Mouse (Mus musculus): Measurements from ENCODE around the gene Trex1.

The Trex1 gene

GRCm38 (mm10) chr9:109016973-109017604 lies 42.4 kb downstream of the Trex1 start:
- DNase-seq (ENCODE audit: low read depth, low spot score): no peak

GRCm38 (mm10) chr9:109015397-109015796 lies 44.1 kb downstream of the Trex1 start:
- DNase-seq (ENCODE audit: low read depth, low spot score): no peak

- no peak for DNase-seq (ENCODE audit: low read depth, low spot score)
Measured at GRCm38 (mm10) chr9:109010316-109010690, 49.2 kb downstream of the Trex1 start.

- DNase-seq (ENCODE audit: low read depth, low spot score): peak; percentile 24
Measured at GRCm38 (mm10) chr9:109009636-109010315, 49.8 kb downstream of the Trex1 start.

- DNase-seq (ENCODE audit: low read depth, low spot score): no peak
Measured at GRCm38 (mm10) chr9:109008994-109009635, 50.4 kb downstream of the Trex1 start.

- DNase-seq (ENCODE audit: low read depth, low spot score): no peak
Measured at GRCm38 (mm10) chr9:109008081-109008480, 51.5 kb downstream of the Trex1 start.
